Mouse (Mus musculus): ENCODE data around the gene Map1s.
"Not testable (repeated sequence)": the region's sequence is repeated elsewhere in the genome, so short reads cannot be mapped to it uniquely, and the experiment has no call there.

Gene Map1s

GRCm38 (mm10) chr8:70878178-70878577 is 27.6 kb upstream of the Map1s start:
- DNase-seq (ENCODE audit: low read depth, low spot score): no peak

- DNase-seq (ENCODE audit: low read depth, low spot score): peak; percentile 65
These were observed 26.2 kb upstream of the Map1s start for GRCm38 (mm10) chr8:70879500-70879899.

- peak; percentile 80 for DNase-seq (ENCODE audit: low read depth, low spot score)
These were observed 25.6 kb upstream of the Map1s start for GRCm38 (mm10) chr8:70880126-70880525.

- peak; percentile 67 for DNase-seq (ENCODE audit: low read depth, low spot score)
These were observed 25.2 kb upstream of the Map1s start for GRCm38 (mm10) chr8:70880546-70880945.

GRCm38 (mm10) chr8:70884186-70884585 is 21.5 kb upstream of the Map1s start:
- DNase-seq (ENCODE audit: low read depth, low spot score): no peak

GRCm38 (mm10) chr8:70884683-70885082 is 21.0 kb upstream of the Map1s start:
- no peak for DNase-seq (ENCODE audit: low read depth, low spot score)

DNA sequence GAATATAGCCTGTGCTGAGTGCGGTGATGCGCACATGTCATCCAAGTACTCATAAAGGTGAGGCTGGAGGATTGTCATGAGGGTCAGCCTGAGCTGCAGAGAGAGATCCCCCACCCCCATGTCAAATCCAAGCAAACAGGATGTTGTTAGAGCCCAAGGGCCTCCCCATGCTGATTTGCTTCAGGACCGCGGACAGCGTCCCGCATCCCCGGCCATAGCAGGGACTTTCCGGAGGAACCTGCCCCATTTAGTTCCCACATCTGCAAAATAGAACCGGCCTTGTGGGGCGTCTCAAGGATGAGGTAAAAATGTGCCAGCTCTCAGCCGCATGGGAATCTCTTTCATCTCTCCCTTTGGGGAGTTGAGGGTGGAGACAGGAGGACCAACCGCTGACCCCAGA is 20.1 kb upstream of the Map1s start:
- DNase-seq (ENCODE audit: low read depth, low spot score): peak; percentile 73

DNA sequence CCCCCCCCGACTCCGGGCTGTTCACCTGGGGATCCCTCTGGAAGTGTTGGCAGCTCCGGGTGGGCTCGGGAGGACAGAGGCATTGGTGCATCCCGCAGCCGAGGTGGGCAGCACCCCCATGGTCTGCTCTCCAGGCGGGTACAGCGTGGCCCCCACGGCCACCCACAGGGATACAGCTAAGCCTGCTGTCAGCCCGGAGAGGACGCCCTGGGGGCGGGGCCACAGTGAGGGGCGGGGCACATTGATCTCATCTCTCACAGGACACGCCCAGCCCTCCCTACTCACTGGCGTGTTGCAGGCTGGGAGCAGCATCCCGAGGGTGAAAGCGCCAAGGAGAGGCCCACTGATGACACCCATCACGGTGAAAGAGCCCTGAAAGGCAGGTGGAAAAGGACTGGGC is 18.1 kb upstream of the Map1s start:
- DNase-seq (ENCODE audit: low read depth, low spot score): peak; percentile 85

DNA sequence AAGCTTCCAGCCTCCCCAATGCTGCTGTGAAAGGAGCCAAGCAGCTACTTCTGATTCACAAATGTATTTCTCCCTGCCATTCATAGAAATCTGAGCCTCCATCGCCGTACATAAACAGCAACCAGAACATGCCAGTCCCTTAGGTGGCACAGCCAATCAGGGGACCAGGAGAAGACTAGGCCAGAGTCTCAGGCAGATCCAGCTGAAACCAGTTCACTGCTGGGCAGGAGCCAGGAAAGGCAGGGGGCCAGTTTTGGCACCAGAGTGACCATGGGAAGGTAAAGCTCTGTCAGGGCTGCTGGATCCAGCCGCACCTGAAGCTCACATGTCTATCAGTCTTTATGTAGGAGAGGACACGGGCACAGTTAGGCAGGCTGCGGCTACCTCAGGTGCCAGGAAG is 15.1 kb upstream of the Map1s start:
- DNase-seq (ENCODE audit: low read depth, low spot score): no peak

- peak; percentile 97 for DNase-seq (ENCODE audit: low read depth, low spot score)
These were observed 14.4 kb upstream of the Map1s start for GRCm38 (mm10) chr8:70891356-70891755.

DNA sequence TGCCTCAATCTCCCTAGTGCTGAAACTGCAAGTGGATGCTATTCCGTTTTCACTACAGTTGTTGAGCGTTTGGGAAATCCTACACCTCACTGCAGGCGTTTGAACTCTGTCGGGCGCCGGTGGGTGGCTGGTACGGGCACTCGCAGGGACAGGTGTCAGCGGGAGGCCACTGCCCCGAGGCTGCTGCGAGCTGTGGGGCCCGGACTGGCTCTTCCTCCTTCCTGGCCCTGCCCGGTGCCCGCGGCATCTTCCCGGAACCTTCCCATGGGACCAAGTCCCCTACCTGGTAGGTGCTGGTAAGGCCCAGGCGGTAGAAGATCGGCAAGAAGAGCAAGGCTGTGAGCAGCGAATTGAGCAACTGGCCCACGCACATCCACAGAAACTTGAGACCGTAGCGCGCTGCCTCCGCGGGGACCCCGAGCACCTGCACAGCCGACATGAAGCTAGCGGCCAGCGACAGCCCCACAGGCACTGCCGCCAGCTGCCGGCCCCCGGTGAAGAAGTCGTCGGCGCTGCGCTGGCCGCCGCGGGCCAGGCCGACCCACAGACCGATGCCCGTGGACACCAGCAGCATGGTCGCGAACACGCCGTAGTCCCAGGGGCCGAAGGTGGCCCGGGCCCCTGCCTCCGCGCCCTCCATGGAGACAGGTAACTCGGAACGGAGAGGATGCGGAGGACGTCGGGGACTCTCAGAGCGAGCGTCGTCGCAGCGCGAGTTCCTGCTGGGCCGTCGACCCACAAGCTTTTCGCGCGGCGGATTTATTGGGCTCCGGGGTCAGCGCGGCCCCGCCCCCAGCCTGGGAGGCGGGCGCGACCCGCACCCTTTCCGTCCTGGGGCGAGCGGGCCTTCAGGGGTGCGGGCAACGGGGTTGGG is 13.5 kb upstream of the Map1s start, which contains the start of gene Slc5a5:
Slc5a5 (minus strand) TSS at position 736 of the 874 bp plus-strand sequence.
- no peak for DNase-seq (ENCODE audit: low read depth, low spot score)

DNA sequence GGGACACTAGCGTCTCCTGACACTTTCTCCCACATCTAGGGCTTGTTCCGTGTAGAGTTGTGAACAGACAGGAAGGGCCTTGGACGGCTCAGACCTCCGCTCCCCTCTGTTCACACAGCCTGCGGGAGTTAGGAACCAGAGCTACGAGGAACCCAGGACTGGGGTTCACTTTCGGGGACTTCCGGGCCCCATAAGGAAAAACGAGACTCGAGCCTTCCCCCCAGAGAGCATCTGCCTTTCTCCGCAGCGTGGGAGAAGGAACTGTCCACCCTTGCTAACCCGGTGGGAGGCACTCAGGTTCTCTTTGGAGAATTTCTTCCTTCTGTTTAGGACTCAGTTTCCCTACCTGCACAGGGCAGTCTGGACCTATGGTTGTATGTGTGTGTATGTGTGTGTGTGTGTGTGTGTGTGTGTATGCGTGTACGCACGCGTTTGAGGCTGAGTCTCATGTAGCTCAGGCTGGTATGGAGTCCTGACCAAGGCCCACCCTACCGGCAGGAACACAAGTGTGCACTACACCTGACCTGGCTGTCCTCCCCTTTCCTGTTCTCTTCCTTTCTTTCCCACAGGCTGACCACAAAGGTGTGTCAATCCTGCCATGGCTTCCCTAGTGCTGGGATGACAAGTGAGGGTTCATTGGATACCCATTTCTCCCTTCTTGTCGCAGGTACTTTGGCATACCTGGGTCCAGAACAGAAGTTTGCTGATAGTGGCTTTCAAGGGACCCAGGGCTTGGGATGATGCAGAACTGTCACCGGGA is 12.7 kb upstream of the Map1s start:
- DNase-seq (ENCODE audit: low read depth, low spot score): no peak

GRCm38 (mm10) chr8:70893656-70894384 is 11.9 kb upstream of the Map1s start:
- peak; percentile 94 for DNase-seq (ENCODE audit: low read depth, low spot score)

GRCm38 (mm10) chr8:70894385-70894720 is 11.4 kb upstream of the Map1s start:
- DNase-seq (ENCODE audit: low read depth, low spot score): no peak

DNA sequence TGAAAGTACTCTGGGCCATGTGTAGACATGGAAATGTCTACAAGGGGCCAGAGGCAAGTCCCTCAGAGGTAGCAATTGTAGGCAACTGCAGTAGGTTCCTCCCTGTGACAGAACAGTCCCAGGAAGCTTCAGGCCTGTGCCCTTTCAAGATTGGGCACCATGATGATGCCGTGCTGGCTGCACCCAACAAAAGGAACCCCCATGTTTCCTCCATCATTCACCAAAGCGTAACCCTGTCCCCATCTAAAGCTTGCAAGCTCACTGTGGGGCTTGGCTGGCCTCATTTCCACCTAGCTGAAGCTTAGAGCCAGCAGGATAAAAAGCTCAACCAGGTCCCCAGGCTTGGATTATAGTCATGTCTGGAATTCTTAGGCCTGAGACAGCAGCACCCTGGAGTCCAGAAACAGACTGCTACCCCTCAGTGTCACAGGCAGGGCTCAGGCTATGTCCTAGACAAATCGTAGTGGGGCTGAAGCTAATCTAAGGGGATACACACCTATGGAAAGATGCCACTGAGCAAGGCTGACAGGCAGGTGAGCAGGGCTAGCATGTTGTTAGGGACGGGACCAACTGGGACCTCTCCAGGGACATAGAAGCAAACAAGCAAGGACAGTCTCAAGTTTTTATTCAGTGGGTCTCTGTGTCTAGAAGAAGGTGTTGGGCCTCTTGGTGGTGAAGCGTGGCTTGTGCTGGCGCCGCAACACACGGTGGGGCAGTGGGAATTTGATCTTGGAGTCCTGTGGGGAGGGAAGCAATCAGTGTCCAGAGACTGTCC is 10.8 kb upstream of the Map1s start:
- no peak for DNase-seq (ENCODE audit: low read depth, low spot score)

GRCm38 (mm10) chr8:70895571-70896259 is 10.0 kb upstream of the Map1s start:
- not testable (repeated sequence) for DNase-seq (ENCODE audit: low read depth, low spot score)

DNA sequence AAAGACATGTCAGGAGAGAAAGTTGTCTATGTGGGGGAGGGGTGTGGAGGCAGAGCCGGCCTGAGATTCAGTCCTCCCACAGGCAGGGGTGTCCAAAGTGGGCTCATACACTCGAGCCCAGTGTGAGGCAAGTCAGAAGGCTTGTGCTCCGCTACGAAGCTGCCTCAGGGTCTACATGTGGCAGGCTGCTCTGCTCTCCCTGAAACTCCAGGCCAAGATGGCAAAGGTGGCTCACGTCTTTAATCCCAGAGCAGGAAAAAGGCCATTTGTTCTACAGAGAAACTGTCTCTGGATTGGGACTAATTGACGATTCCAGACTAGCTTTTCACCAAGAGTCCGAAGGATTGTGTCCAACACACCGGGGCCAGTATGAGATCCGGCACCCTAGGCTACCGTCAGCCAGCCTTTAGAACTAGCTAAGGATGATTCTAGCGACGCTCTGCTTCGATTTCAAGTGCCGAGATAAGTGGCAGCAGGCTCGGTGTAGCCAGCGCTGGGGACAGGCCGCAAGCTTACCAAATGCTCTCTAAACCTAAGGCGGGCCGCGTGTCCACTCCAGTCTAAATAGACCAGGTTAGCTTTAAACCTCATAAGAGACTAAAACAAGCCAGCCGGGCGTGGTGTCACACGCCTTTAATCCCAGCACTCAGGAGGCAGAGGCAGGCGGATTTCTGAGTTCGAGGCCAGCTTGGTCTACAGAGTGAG is 9.3 kb upstream of the Map1s start:
- peak; percentile 67 for DNase-seq (ENCODE audit: low read depth, low spot score)

DNA sequence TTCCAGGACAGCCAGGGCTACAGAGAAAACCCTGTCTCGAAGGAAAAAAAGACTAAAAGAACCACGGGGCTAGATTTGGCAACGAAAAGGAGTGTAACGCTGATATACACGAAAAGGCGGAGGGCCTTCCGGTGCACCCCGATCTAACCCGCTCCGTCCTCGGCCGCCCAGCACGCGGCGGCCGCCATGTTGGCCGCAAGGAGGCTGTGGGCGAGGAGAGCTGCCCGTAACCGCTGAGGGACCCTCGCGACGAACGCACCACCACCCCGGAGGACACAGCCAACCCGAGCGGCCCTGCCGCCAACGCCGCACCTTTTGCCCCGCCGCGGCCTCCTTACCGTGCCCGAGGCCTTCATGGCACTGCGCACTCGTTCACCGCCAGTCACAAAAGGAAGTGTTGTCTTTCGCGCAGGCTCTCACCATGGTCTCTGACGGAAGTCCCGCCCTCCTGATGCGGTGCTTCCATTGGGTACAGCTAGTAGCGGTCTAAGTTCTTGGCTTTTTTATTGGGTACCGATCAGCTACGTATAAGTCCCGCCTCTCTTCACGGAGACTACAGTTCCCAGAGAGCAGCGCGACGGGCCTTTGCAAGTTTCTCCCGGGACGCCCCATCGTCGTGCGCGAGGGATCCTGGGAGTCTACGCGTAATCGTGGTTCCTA is 8.6 kb upstream of the Map1s start, which contains the start of gene Rpl18a:
Rpl18a (minus strand) TSS at position 392 of the 660 bp plus-strand sequence.
- DNase-seq (ENCODE audit: low read depth, low spot score): peak; percentile 100

- peak; percentile 85 for DNase-seq (ENCODE audit: low read depth, low spot score)
These were observed 7.9 kb upstream of the Map1s start for GRCm38 (mm10) chr8:70897681-70898413.
